Mouse (Mus musculus) stomach, postnatal 0 days (tissue): ENCODE data around the gene Fam219a.

Experiments
- CTCF ChIP-seq: IDR thresholded peaks from 2 replicates; pipeline ENCODE4 v1.5.1; 2016; ENCODE audit warnings: antibody characterized with exemption, low read depth, mild to moderate bottlenecking, moderate library complexity
- EP300 ChIP-seq: optimal IDR thresholded peaks from 2 replicates; pipeline ENCODE3; 2016; ENCODE audit warnings: antibody characterized with exemption

DNA sequence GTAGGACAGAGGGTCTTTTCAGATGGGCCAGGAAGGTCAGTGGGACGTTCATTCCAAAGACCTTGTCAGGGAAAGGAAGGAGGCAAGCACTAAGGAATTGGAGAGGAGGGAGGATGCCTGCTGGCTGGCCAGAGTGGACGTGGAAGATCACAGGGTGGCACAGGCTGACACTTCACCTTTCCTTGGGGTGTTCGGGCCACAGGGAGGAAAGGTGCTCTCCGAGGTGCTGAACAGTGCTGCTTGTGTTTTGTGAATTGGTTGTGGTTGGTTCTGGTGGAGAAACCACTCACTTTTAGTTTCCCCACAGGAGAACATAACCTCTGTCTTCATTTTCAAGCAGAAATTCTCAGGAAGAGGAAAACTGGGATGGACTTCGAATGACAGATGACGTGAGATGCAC, 36.9 kb downstream of the Fam219a start:
- no peak for TF ChIP-seq CTCF
- no peak for TF ChIP-seq EP300
